Mouse (Mus musculus) 416B (cell line): ENCODE measurements around the gene Pias1.

Experiments used
- DNase-seq: peaks from one replicate; pipeline ENCODE4 v3.0.0; 2011; ENCODE audit warnings: low read depth

Gene Pias1

GRCm38 (mm10) chr9:62857719-62858261 is 129.9 kb downstream of the Pias1 start, which contains the start of gene Calml4:
Calml4 (plus strand) TSS chr9:62858080.
- no peak for DNase-seq

GRCm38 (mm10) chr9:62857216-62857615 is 130.5 kb downstream of the Pias1 start:
- no peak for DNase-seq

GRCm38 (mm10) chr9:62854483-62854882 is 133.2 kb downstream of the Pias1 start:
- DNase-seq: peak; percentile 21

GRCm38 (mm10) chr9:62851571-62851970 is 136.2 kb downstream of the Pias1 start:
- no peak for DNase-seq

GRCm38 (mm10) chr9:62848641-62849040 is 139.1 kb downstream of the Pias1 start:
- DNase-seq: no peak

GRCm38 (mm10) chr9:62847694-62848093 is 140.0 kb downstream of the Pias1 start:
- peak; percentile 79 for DNase-seq

GRCm38 (mm10) chr9:62844461-62844860 is 143.3 kb downstream of the Pias1 start:
- DNase-seq: no peak

GRCm38 (mm10) chr9:62843356-62844024 is 144.2 kb downstream of the Pias1 start:
- DNase-seq: no peak

GRCm38 (mm10) chr9:62839172-62839770 is 148.5 kb downstream of the Pias1 start:
- DNase-seq: peak; percentile 56

GRCm38 (mm10) chr9:62838506-62839171 is 149.1 kb downstream of the Pias1 start, which contains the start of gene Cln6:
Cln6 (plus strand) TSS chr9:62838785.
- peak; percentile 98 for DNase-seq

GRCm38 (mm10) chr9:62838146-62838505 is 149.6 kb downstream of the Pias1 start:
- DNase-seq: no peak

GRCm38 (mm10) chr9:62837611-62838010 is 150.1 kb downstream of the Pias1 start:
- no peak for DNase-seq

- DNase-seq: peak; percentile 37
Measured at GRCm38 (mm10) chr9:62835705-62836446, 151.8 kb downstream of the Pias1 start.

GRCm38 (mm10) chr9:62834906-62835305 is 152.8 kb downstream of the Pias1 start:
- DNase-seq: no peak

GRCm38 (mm10) chr9:62829877-62830276 is 157.8 kb downstream of the Pias1 start:
- no peak for DNase-seq

GRCm38 (mm10) chr9:62828662-62829086 is 159.1 kb downstream of the Pias1 start:
- peak; percentile 97 for DNase-seq
